Mouse (Mus musculus): ENCODE measurements around the gene Gng2. TPM values are rescaled to one million over a fixed set of nuclear protein-coding genes. Genes with fewer than 3 reads are reported as not detected.

Gng2 gene
- 164 and 201 TPM in 2 replicates for polyA plus RNA-seq (2014; fragmentation: Nextera tagmentation; extraction: Ambion mirVana)

DNA sequence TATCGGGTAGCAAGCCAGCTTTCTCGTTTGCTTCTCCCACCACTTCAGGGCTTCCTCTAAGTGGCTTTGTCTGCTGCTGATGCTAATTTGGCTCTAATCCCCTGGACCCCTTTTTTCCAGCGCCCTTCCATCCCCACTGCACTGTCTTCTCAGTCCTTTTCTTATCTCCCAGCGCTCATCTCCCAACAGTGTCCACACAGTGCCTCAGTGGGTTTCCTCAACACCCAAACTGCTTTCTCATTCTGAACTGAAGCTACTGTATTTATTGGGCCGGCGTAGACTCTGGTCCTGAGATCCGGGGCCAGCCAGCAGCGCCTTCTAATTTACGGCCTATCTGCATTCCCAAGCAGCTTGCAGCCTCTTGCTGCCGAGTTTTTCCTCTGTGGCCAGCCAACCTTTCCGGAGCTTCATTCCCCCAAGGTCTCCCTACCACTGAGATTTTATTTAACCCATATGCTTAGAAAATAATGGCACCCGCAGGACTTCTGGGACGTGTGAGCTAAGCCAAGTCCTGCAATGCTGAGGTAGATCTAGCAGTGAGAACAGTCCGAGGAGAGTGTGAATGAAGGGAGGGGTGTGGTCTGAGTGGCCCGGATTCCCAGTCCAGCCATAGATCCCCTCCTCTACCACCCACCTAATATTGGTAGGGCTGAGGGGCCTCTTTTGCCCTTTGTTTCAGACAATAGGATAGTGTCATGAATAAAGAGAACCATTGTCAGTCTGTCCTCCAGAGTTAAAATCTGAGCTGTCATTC lies at the start of gene Gng2:
Gng2 (minus strand) TSS at position 357 of the 754 bp plus-strand sequence.
- H3K4me3 ChIP-seq (ENCODE audit: low read depth, low read length) = peak within 1 kb of the TSS; percentile 59
- peak; percentile 55 for ATAC-seq (ENCODE audit: low FRiP score)
- peak within 1 kb of the TSS; percentile 91 for H3K9ac ChIP-seq (ENCODE audit: low read depth, low read length)
- no peaks in the 10 kb centered on the region for H3K36me3 ChIP-seq (ENCODE audit: control insufficient read depth, insufficient read depth, low read length)
- peak within 1 kb of the TSS; percentile 70 for H3K4me2 ChIP-seq (replicated peaks; ENCODE audit: low read depth, low read length)
- H3K27ac ChIP-seq (ENCODE audit: low read depth, low read length) = peak within 1 kb of the TSS; percentile 92
- H3K9me3 ChIP-seq (ENCODE audit: control insufficient read depth, low read length) = no peaks in the 10 kb centered on the region
- peaks cover 9% of the 10 kb centered on the region; the same call in 1 of the 2 replicates for H3K4me1 ChIP-seq (replicated peaks; ENCODE audit: control insufficient read depth, insufficient read depth, low read length)
- DNase-seq (ENCODE audit: low spot score) = no peak
- no peaks in the 10 kb centered on the region for H3K27me3 ChIP-seq (ENCODE audit: control insufficient read depth, insufficient read depth, low read length)
- 8% methylated on average over 15 of the region's 15 CpGs for WGBS

DNA sequence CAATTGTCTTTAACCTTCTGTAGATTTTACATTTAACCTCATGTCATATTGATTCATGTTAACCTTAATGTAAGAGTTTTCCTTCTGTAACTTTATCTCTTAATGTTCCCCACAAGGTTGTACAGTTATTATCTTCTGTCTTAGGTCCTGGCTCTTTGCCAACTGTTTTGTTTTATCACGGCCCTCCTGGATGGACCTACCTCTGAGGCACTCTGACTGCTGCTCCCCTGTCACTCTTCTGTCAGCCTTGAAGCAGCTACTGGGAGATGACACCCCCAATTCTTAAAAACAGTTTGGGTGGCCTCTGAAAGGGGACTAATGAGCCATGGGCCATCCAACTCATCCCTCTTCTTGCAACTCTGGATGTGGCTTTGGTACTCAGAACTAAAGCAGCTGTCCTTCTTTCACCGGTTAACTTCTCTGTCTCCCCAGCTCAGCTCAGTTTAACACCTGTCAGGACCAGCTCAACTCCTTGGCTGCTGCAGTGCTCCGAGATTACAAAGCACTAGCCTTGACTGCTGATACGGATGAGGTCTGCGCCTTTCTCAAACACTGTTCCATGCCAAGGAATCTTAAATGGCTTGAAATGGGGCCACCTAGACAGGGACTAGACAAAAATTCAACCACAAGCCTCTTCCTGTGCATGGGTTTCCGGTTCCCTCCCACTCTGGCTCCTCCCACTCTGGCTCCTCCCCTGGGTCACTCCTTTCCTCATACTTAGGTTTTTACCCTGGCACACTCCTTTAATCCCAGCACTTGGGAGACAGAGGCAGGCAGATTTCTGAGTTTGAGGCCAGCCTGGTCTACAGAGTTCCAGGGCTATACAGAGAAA lies 47.7 kb upstream of the Gng2 start:
- Histone ChIP-seq H3K4me1 (replicated peaks; ENCODE audit: control insufficient read depth, insufficient read depth, low read length) (no peaks in the 10 kb centered on the region), H3K9me3 (ENCODE audit: control insufficient read depth, low read length) (no peaks in the 10 kb centered on the region), H3K4me3 (ENCODE audit: low read depth, low read length) (no peak overlapping the region), H3K4me2 (replicated peaks; ENCODE audit: low read depth, low read length) (no peak overlapping the region), H3K36me3 (ENCODE audit: control insufficient read depth, insufficient read depth, low read length) (no peaks in the 10 kb centered on the region), H3K27ac (ENCODE audit: low read depth, low read length) (no peak overlapping the region), H3K27me3 (ENCODE audit: control insufficient read depth, insufficient read depth, low read length) (no peaks in the 10 kb centered on the region), H3K9ac (ENCODE audit: low read depth, low read length) (no peak overlapping the region)
- WGBS = 76% methylated on average over 6 of the region's 6 CpGs
- ATAC-seq (ENCODE audit: low FRiP score) (no peak), DNase-seq (ENCODE audit: low spot score) (no peak)

DNA sequence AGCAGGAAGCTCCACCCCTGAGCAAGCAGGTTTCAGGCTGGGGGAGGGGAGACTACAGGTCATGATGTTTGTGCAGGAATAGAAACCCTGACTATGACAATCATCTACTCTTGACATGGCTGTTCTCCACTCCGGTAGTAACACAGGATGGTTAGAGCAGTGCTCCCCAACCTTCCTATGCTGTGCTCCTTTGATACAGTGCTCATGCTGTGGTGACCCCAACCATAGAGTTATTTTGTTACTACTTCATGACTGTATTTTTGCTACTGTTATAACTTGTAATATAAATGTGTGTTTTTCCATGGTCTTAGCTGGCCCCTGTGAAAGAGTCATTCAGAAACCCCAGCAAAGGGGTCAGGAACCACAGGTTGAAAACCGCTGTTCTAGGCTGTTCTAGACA lies 46.5 kb upstream of the Gng2 start:
- Histone ChIP-seq H3K9me3 (ENCODE audit: control insufficient read depth, low read length) (no peaks in the 10 kb centered on the region), H3K4me1 (replicated peaks; ENCODE audit: control insufficient read depth, insufficient read depth, low read length) (no peaks in the 10 kb centered on the region), H3K4me3 (ENCODE audit: low read depth, low read length) (no peak overlapping the region), H3K36me3 (ENCODE audit: control insufficient read depth, insufficient read depth, low read length) (no peaks in the 10 kb centered on the region), H3K9ac (ENCODE audit: low read depth, low read length) (no peak overlapping the region), H3K4me2 (replicated peaks; ENCODE audit: low read depth, low read length) (no peak overlapping the region), H3K27ac (ENCODE audit: low read depth, low read length) (no peak overlapping the region), H3K27me3 (ENCODE audit: control insufficient read depth, insufficient read depth, low read length) (no peaks in the 10 kb centered on the region)
- 89% methylated on average over 2 of the region's 2 CpGs for WGBS
- DNase-seq (ENCODE audit: low spot score) = no peak
- ATAC-seq (ENCODE audit: low FRiP score) = no peak

DNA sequence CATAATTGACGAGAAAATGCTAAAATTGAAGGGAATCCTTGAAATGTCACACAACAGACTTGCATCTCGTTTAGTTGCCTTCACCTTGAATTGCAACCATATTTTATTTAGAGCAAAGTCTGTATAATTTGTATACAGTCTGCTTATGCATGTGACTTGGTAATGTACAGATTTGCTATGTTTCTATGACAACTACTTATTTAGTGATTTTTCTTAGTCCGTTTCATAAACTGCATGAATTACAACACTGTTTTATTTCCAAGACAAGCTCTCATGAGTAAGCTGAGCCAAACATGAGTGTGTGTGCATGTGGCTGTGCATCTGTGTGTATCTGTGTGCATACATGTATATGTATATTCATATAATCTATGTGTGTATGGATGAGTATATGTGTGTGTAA lies 42.1 kb upstream of the Gng2 start:
- 80% methylated on average over 3 of the region's 3 CpGs for WGBS
- ATAC-seq (ENCODE audit: low FRiP score) = no peak

DNA sequence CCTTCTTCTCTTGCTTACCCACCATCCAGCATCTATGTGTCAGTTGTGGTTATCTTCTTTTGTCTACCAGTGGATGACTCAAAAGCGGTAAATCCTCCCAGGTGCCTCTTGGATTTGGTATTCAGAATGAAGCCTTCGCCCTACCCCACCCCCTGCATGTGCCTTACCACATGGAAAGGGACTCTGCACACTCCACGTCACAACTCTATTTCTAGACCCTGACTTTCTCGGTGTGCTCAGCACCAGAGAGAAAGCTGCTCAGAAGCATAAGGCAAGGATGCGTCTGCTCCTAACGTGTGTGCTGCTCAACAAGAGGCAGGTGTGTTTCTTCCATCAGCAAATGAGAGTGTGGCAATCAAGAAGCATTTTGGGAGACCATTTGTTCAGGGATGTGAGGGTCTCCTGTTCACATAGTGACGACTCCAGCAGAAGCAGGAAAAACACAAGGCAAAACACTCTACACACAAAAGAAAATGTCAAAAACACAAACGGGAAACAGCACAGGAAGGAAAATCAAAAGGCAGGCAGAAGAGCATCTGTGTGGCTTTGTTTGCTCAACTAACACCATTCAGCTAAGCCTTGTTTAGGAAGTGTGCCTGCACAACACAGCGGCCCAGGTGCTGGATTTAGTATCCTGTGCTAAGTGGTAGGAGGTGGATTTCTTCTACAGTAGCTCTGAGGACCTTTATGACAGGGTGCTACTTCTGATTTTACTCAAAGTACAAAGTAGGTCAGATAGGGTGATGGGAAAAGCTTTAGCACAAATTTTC lies 35.3 kb upstream of the Gng2 start:
- Histone ChIP-seq H3K36me3 (ENCODE audit: control insufficient read depth, insufficient read depth, low read length) (no peaks in the 10 kb centered on the region), H3K4me1 (replicated peaks; ENCODE audit: control insufficient read depth, insufficient read depth, low read length) (no peaks in the 10 kb centered on the region), H3K9ac (ENCODE audit: low read depth, low read length) (no peak overlapping the region), H3K27me3 (ENCODE audit: control insufficient read depth, insufficient read depth, low read length) (no peaks in the 10 kb centered on the region), H3K4me2 (replicated peaks; ENCODE audit: low read depth, low read length) (no peak overlapping the region), H3K4me3 (ENCODE audit: low read depth, low read length) (no peak overlapping the region), H3K9me3 (ENCODE audit: control insufficient read depth, low read length) (no peaks in the 10 kb centered on the region), H3K27ac (ENCODE audit: low read depth, low read length) (no peak overlapping the region)
- 77% methylated on average over 9 of the region's 9 CpGs for WGBS
- DNase-seq (ENCODE audit: low spot score) (no peak), ATAC-seq (ENCODE audit: low FRiP score) (no peak)

More for the DNA sequence above, 42.1 kb upstream of the Gng2 start:
- Histone ChIP-seq H3K4me2 (replicated peaks; ENCODE audit: low read depth, low read length) (no peak overlapping the region), H3K4me1 (replicated peaks; ENCODE audit: control insufficient read depth, insufficient read depth, low read length) (no peaks in the 10 kb centered on the region), H3K27me3 (ENCODE audit: control insufficient read depth, insufficient read depth, low read length) (no peaks in the 10 kb centered on the region), H3K4me3 (ENCODE audit: low read depth, low read length) (no peak overlapping the region), H3K27ac (ENCODE audit: low read depth, low read length) (no peak overlapping the region), H3K9ac (ENCODE audit: low read depth, low read length) (no peak overlapping the region), H3K9me3 (ENCODE audit: control insufficient read depth, low read length) (no peaks in the 10 kb centered on the region), H3K36me3 (ENCODE audit: control insufficient read depth, insufficient read depth, low read length) (no peaks in the 10 kb centered on the region)
- no peak for DNase-seq (ENCODE audit: low spot score)

DNA sequence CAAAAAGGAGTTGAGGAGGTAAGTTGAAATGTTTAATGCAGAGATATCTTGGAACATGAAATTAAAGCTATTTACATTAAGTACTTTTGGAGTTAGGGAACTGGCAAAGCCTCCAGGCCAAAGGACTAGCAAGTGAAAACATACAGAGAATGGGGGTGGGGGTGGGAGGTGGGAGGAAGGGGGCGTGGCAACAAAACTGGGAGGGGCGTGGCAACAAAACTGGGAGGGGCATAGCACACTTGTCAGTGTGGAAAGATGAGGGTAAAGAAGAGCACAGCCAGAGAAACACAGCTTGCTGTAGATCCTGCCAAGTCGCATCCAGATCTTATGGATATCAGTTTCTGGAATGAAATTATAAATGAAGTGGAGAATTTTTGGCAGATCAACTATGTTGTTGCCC lies 30.0 kb upstream of the Gng2 start:
- Histone ChIP-seq H3K27me3 (ENCODE audit: control insufficient read depth, insufficient read depth, low read length) (no peaks in the 10 kb centered on the region), H3K4me3 (ENCODE audit: low read depth, low read length) (no peak overlapping the region), H3K9ac (ENCODE audit: low read depth, low read length) (no peak overlapping the region), H3K4me2 (replicated peaks; ENCODE audit: low read depth, low read length) (no peak overlapping the region), H3K4me1 (replicated peaks; ENCODE audit: control insufficient read depth, insufficient read depth, low read length) (no peaks in the 10 kb centered on the region), H3K36me3 (ENCODE audit: control insufficient read depth, insufficient read depth, low read length) (no peaks in the 10 kb centered on the region), H3K9me3 (ENCODE audit: control insufficient read depth, low read length) (no peaks in the 10 kb centered on the region), H3K27ac (ENCODE audit: low read depth, low read length) (no peak overlapping the region)
- ATAC-seq (ENCODE audit: low FRiP score) (no peak), DNase-seq (ENCODE audit: low spot score) (no peak)
- WGBS = 78% methylated on average over 3 of the region's 3 CpGs

DNA sequence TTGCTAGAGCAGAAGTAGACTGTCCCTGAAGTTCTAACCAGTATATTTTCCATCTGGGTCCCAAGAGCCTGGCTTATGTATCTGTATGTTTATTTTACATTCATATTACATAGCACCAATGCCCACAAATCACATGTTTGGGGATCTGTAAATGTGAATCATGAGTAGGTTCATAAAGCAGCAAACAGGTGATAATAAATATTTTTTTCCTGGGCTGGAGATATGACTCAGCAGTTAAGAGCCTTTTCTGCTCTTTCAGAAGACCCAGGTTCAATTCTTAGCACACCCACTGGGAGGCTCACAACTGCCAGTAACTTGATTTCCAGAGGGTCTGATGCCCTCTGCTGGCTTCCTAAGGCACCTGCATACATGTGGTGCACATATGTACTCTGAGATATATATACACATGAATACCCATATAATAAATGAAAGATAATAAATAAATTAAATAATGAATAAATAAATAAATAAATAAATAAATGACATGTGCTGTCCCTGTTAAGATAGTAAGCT lies 27.4 kb upstream of the Gng2 start:
- Histone ChIP-seq H3K4me3 (ENCODE audit: low read depth, low read length) (no peak overlapping the region), H3K4me1 (replicated peaks; ENCODE audit: control insufficient read depth, insufficient read depth, low read length) (no peaks in the 10 kb centered on the region), H3K9ac (ENCODE audit: low read depth, low read length) (no peak overlapping the region), H3K27ac (ENCODE audit: low read depth, low read length) (no peak overlapping the region), H3K4me2 (replicated peaks; ENCODE audit: low read depth, low read length) (no peak overlapping the region), H3K27me3 (ENCODE audit: control insufficient read depth, insufficient read depth, low read length) (no peaks in the 10 kb centered on the region), H3K36me3 (ENCODE audit: control insufficient read depth, insufficient read depth, low read length) (no peaks in the 10 kb centered on the region), H3K9me3 (ENCODE audit: control insufficient read depth, low read length) (no peaks in the 10 kb centered on the region)
- no peak for DNase-seq (ENCODE audit: low spot score)
- ATAC-seq (ENCODE audit: low FRiP score) = no peak

DNA sequence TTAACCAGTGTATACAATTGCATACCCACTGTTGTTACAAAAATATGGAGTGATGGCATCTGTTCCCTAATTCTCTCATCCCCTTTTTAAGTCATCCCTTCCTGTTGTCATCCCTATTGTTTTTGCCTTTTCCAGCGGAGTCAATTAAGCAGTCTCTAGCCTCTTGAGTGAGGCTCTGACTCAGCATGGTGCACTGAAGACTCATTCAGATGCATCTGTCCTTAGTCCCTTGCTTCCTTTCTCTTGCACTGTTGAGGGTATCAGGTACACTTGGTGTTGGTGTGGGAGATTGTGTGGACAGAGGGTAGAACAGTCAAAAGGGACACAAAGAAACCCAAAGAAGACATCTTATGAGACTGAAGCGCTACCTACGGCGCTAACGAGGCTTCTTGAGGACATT lies 19.4 kb upstream of the Gng2 start:
- DNase-seq (ENCODE audit: low spot score) = no peak
- no peak for ATAC-seq (ENCODE audit: low FRiP score)
- Histone ChIP-seq H3K4me2 (replicated peaks; ENCODE audit: low read depth, low read length) (no peak overlapping the region), H3K4me3 (ENCODE audit: low read depth, low read length) (no peak overlapping the region), H3K4me1 (replicated peaks; ENCODE audit: control insufficient read depth, insufficient read depth, low read length) (no peaks in the 10 kb centered on the region), H3K9ac (ENCODE audit: low read depth, low read length) (no peak overlapping the region), H3K9me3 (ENCODE audit: control insufficient read depth, low read length) (no peaks in the 10 kb centered on the region), H3K36me3 (ENCODE audit: control insufficient read depth, insufficient read depth, low read length) (no peaks in the 10 kb centered on the region), H3K27ac (ENCODE audit: low read depth, low read length) (no peak overlapping the region), H3K27me3 (ENCODE audit: control insufficient read depth, insufficient read depth, low read length) (no peaks in the 10 kb centered on the region)
- 73% methylated on average over 5 of the region's 5 CpGs for WGBS

Measured in hindbrain, embryonic 11.5 days (tissue).